Mouse (Mus musculus) embryonic fibroblast, embryonic 13.5 days (primary cell): ENCODE results near the gene Itgb1. TPM values are rescaled to one million over a fixed set of nuclear protein-coding genes. Genes with fewer than 3 reads are reported as not detected.

ENCODE experiments used
- H3K27ac ChIP-seq: 2 replicates; pipeline ENCODE4 v1.5.1; 2012; ENCODE audit warnings: low read length, control low read depth, inconsistent platforms; ENCODE audit not compliant: insufficient read depth
- H3K4me1 ChIP-seq: 2 replicates; pipeline ENCODE4 v1.6.1; 2011; ENCODE audit warnings: low read length; ENCODE audit not compliant: control insufficient read depth, insufficient read depth
- H3K4me3 ChIP-seq: 2 replicates; pipeline ENCODE4 v1.5.1; 2011; ENCODE audit warnings: mild to moderate bottlenecking, control low read depth, low read length; ENCODE audit not compliant: insufficient read depth
- CTCF ChIP-seq: IDR thresholded peaks from 2 replicates; pipeline ENCODE4 v1.5.1; 2011; ENCODE audit warnings: mild to moderate bottlenecking, control low read depth, low read length, moderate library complexity, borderline replicate concordance; ENCODE audit not compliant: insufficient read depth
- POLR2A ChIP-seq: IDR thresholded peaks from 2 replicates; pipeline ENCODE4 v1.6.1; 2011; ENCODE audit warnings: low read depth, mild to moderate bottlenecking, control low read depth, low read length, moderate library complexity
- polyA plus RNA-seq: library from polyadenylated mRNA; stranded (reverse); fragments of >200 nt; gene quantifications from 2 replicates; pipeline ENCODE4 v1.2.4, GENCODE M21; 2011; ENCODE audit warnings: low read depth; ENCODE audit not compliant: missing spikeins, insufficient read length

Gene Itgb1
- polyA plus RNA-seq = 1,192 and 1,667 TPM in 2 replicates

DNA sequence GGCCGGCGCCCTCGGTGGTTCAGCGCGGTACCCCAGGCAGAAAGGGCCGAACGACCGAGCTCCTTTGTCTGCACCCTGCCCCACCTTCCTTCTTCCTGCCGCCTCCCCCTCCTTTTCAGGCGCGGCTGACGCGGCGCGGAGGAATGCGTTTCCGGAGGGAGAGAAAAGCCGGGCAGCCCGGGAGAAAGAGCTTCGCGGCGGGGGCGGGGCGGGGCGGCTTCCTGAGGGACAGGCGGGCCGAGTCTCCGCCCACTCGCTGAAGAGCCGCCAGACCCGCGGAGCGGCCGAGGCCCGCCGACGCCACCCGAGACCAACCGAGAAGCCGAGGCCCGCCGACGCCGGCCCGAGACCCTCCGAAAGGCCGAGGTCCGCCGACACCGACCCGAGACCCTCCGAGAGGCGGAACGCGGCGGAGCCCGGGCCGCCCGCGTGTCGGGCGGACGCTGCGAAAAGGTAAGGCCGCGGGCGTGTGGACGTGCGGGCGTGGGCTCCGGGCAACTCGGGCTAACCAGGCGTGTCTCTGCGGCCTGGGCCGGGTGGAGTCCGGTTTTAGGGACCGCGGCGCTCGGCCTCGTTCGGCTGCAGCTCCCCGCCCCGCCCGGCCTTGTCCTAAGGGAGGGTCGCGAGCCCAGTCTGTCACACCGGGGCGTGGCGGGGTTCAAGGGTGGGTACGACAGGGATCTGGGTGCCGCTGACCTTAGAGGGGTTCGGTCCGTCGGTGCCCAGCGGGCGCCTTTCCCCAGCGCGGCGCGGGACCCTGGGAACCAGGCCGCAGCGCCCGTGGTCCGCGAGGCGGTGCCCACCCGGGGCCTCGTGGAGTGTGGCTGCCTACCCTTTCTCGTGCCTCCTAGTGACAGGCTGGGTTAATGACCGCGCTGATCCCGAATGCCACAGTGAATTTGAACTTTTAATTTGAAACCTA is at the start of gene Itgb1:
Itgb1 (plus strand) TSS at position 148 of the 922 bp plus-strand sequence.
- H3K4me1 ChIP-seq = peaks cover 10% of the 10 kb centered on the region
- H3K27ac ChIP-seq = peak within 1 kb of the TSS; percentile 99
- H3K4me3 ChIP-seq = peak within 1 kb of the TSS; percentile 97
- TF ChIP-seq CTCF = peak; percentile 24; the same call in 1 of the 2 replicates
- peak; percentile 82 for TF ChIP-seq POLR2A

DNA sequence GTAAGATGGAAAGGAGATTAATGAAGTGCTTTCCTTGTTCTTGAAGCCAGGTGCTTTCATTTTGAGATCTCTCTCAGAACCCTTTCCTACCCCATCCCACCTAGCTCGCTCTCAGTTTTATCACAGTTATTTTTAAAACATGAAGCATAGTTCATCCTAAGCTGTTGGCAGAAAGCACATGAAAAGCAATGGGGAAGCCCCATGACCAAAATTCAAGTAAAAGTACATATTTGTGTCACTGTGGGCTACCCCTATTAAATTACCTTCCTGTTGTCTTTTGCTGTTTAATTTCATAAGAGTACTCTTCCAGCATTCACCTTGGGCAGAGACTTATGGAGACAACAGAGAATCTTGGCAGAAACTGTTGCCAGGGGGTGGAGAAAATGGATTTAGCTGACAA is 42.4 kb upstream of the Itgb1 start:
- Histone ChIP-seq H3K4me1 (peaks cover 4% of the 10 kb centered on the region), H3K27ac (no peak overlapping the region), H3K4me3 (no peak overlapping the region)
- TF ChIP-seq CTCF (no peak), POLR2A (no peak)

DNA sequence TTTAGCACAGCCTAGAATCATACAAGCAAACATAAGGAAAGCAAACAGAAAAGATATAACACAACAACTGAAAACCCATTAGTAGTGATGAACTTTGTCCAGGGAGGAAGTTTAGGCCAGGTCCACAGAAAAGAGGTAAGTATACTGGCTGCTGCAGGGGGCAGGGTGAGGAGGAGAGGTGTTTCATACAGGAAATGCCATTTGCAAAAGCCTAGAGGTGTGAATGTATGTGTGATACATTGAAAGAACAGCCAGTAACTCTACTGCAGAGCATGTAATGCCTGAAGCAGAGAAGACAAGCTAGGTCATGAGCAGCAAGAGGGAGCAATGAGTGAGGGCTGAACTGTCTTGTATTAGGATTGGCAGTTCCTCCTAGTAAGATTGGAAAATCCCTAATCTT is 40.0 kb upstream of the Itgb1 start:
- Histone ChIP-seq H3K27ac (no peak overlapping the region), H3K4me3 (no peak overlapping the region), H3K4me1 (peaks cover 8% of the 10 kb centered on the region)
- TF ChIP-seq POLR2A (no peak), CTCF (no peak)

DNA sequence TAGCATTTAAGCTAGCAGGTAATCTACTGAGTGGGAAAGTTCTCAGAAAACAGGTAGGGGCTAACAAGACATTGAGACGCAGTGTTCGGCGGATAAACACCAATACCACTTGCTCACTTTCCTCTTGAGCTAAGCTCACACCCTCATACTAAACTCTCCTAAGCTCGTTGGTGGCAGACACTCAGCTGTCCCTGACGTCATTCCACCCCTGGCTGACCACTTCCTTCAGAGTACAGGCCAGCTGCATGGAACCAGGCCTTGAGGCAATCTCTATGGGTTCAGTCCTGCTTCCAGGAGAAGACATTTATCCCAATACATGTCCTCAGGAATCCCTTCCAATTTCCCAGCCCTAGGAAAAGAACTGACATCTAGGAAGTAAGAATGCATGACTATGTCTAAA is 39.0 kb upstream of the Itgb1 start:
- no peak for TF ChIP-seq CTCF
- Histone ChIP-seq H3K4me1 (peaks cover 8% of the 10 kb centered on the region), H3K27ac (no peak overlapping the region), H3K4me3 (no peak overlapping the region)

DNA sequence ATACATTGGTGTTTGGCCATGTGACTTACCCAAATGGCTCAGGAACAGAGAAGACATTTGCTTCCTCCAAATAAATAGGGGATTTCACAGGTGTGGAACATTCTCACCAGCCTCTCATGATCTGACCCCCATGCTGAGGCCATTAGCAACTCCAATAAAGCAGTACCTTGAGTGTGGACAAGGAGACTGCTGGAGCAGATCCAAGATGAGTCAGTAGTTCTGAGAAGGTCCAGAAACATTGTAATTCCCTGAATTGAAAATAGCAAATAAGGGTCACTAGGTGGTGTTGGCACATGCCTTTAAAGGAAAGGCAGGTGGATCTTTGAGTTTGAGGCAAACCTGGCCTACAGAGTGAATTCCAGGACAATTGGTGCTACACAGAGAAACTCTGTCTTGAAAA is 37.4 kb upstream of the Itgb1 start:
- Histone ChIP-seq H3K27ac (peak overlapping the region; percentile 65; the same call in 1 of the 2 replicates), H3K4me3 (no peak overlapping the region), H3K4me1 (peaks cover 8% of the 10 kb centered on the region)
- TF ChIP-seq CTCF (no peak), POLR2A (no peak)

DNA sequence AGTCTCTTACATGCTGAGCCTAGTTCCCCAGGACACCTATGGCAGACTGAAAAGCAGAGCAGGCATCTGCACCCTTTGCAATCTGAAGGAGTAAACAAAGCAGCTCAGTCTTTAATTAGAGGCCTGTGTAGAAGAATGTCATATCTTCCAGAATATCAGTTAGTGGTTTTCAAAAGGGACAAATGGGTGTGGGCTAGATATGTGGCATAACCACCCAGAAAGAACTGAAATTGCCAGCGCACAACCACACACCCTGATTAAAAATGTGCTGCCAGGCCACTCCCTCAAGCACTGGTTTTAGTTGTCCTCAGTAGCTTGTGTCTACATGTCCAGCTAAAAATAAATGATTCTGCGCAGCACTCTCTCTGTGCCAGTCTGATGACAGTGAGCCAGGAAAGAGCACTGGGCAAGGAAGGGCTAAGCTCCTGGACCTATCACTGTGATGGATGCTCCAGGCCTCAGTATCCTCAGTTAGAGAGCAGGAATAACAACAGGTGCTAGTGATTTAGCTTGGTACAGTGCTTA is 35.1 kb upstream of the Itgb1 start:
- no peak for TF ChIP-seq POLR2A
- no peak for TF ChIP-seq CTCF
- Histone ChIP-seq H3K27ac (no peak overlapping the region), H3K4me1 (peaks cover 15% of the 10 kb centered on the region), H3K4me3 (no peak overlapping the region)

DNA sequence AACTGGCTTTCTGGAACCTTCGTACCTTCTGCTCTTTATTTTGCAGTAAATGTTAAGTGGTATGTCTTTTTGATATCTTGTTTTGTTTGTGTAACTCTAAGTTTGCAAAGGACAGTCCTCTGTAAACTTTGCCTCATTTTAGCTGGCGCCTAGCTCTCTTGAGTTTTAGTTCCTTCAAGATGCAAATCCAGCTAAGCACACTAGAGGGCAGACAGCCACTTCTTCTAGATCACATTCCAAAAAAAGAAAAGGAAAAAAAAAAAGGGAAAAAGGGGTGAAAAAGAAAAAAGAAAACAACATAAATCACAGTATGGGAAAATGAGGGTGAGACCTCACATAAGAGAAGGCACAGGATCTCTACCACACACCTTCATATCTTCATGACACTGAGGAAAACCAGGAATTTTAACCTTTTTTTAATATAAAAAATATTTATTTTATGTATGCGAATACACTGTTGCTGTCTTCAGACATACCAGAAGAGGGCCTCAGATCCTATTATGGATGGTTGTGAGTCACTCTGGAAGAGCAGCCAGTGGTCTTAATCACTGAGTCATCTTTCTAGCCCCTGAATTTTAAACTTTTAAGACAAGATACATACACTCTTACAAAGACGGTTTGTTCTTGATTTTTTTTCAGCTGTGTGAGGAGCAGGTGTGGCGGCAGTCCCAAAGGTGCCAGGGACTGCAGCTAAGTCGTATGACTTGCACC is 32.9 kb upstream of the Itgb1 start:
- Histone ChIP-seq H3K4me3 (no peak overlapping the region), H3K4me1 (peaks cover 15% of the 10 kb centered on the region), H3K27ac (no peak overlapping the region)
- TF ChIP-seq CTCF = no peak
- TF ChIP-seq POLR2A = no peak

DNA sequence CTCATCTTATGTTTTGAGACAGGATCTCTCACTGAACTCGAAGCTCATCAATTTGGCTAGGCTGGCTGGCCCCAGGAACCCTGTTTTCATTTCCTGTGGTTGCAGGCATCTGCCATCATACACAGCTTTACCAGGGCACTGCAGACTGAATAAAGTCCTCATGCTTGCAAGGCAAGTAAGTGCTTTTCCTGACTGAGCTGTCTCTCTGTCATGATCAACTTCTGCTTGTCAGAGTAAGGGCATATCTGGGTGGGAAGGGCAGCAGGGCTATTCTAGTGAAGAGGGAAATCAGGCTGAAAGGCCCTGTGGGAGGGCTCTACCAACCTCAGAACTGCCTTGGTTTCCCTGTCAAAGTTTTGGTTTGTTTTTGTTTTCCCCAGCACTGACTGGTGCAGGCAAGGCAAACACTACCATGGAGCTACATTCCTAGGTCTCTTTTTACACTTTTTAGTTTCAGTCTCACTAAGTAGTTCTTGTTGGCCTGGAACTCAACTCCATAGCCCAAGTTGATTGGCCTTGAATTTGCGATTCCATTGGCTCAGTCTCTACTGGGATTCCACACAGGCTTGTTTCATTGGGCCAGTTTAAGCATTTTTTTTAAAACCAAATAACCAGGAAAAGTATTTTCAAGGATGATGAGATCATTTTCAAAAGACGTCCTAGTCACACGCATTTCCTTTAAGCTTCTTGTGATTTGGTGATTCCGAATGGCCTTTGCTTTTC is 31.7 kb upstream of the Itgb1 start:
- peak overlapping the region; percentile 4; the same call in 1 of the 2 replicates for H3K4me3 ChIP-seq
- TF ChIP-seq CTCF (no peak), POLR2A (peak; percentile 54; the same call in 1 of the 2 replicates)
- H3K4me1 ChIP-seq = peaks cover 7% of the 10 kb centered on the region
- H3K27ac ChIP-seq = peak overlapping the region; percentile 99

DNA sequence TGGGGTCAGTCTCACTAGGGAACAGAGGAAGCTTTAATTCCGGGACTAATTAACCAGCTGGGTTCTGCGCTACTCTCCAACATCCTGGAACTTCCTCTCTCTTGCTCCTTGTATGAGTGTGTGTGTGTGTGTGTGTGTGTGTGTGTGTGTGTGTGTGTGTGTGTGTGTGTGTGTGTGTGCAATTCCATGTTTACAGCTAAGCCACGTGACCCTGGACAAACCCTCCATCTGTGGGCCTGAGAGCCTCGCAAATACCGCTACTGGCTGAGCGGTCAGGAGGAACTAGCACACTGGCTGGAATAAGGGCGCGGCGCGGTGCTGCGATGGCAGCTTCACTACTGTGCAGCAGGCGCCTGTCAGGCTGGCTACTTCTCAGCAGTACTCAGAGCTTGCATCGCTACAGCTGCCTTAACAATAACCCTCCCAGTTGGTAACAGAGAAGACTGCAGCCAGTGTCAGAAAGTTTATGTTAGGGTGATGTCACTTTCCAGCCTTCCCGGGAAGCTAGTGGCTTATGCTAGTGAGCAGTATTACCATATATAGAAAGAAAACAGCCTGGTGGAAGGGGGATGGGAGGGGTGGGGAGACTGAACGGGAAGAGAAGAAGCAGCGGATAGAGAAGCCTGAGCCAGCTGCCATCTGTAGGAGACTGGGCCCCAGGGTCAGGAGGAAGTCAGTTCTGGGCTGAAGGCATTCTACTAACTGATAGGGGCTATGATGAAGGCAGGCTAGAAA is 30.9 kb upstream of the Itgb1 start:
- TF ChIP-seq CTCF = no peak
- TF ChIP-seq POLR2A = peak; percentile 80
- peak overlapping the region; percentile 99 for H3K27ac ChIP-seq
- peak overlapping the region; percentile 6 for H3K4me3 ChIP-seq
- H3K4me1 ChIP-seq = peaks cover 7% of the 10 kb centered on the region

DNA sequence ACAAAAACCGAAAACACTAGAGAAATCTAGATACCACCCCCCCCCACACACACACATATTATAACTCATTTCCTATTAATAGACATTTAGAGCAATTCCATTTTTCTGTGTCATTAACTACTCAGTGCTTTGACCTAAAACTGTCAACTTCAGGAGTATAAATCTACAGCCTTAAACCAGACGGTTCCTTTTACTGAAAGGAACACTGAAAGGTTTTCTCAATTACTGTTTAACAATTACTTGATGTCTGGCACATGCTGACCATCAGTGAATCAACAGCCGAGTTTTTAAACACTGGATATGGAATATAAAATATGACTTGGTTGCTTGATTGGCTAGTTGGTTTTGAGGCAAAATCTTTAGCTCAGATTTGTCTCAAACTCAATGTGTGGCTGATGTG is 23.3 kb upstream of the Itgb1 start:
- Histone ChIP-seq H3K27ac (peak overlapping the region; percentile 78; the same call in 1 of the 2 replicates), H3K4me3 (no peak overlapping the region), H3K4me1 (peaks cover 8% of the 10 kb centered on the region)
- TF ChIP-seq POLR2A = no peak
- TF ChIP-seq CTCF = no peak
